Mouse (Mus musculus) hindbrain, postnatal 0 days (tissue): ENCODE measurements around the gene Ccdc130. TPM values are rescaled to one million over a fixed set of nuclear protein-coding genes. Genes with fewer than 3 reads are reported as not detected.
A peak's percentile ranks its signal among the peaks of the same experiment; 100 is the strongest.

Experiments
- ATAC-seq: fragments of 200-750 bp; cut with Nextera tagmentation; 2 replicates; pipeline ENCODE4 v1.8.0; 2017; ENCODE audit warnings: mild to moderate bottlenecking, moderate TSS enrichment, moderate library complexity
- DNase-seq: peaks from one replicate; pipeline ENCODE4 v3.0.0-alpha.2; 2015; ENCODE audit warnings: low spot score
- H3K27ac ChIP-seq: fragments of 300-500 bp; sonication (generic); 2 replicates; pipeline ENCODE4 v1.5.1; 2014; ENCODE audit warnings: mild to moderate bottlenecking
- H3K27me3 ChIP-seq: fragments of 300-500 bp; sonication (generic); 2 replicates; pipeline ENCODE4 v1.6.1; 2014; ENCODE audit warnings: low read length, mixed read lengths; ENCODE audit not compliant: insufficient read depth
- H3K36me3 ChIP-seq: fragments of 300-500 bp; sonication (generic); 2 replicates; pipeline ENCODE4 v1.6.1; 2014; ENCODE audit warnings: low read length, mixed read lengths; ENCODE audit not compliant: insufficient read depth
- H3K4me1 ChIP-seq: fragments of 300-500 bp; sonication (generic); 2 replicates; pipeline ENCODE4 v1.6.1; 2014; ENCODE audit warnings: antibody characterized with exemption, low read length, mixed read lengths; ENCODE audit not compliant: insufficient read depth
- H3K4me2 ChIP-seq: fragments of 300-500 bp; sonication (generic); 2 replicates; pipeline ENCODE4 v1.6.1; 2014; ENCODE audit warnings: low read depth, mild to moderate bottlenecking, low read length, moderate library complexity, mixed read lengths
- H3K4me3 ChIP-seq: fragments of 300-500 bp; sonication (generic); 2 replicates; pipeline ENCODE4 v1.5.1; 2014; ENCODE audit warnings: low read length
- H3K9ac ChIP-seq: fragments of 300-500 bp; sonication (generic); replicated peaks from 2 replicates; pipeline ENCODE4 v1.6.1; 2014; ENCODE audit warnings: mild to moderate bottlenecking, low read length, moderate library complexity, mixed read lengths
- H3K9me3 ChIP-seq: fragments of 300-500 bp; sonication (generic); 2 replicates; pipeline ENCODE4 v1.6.1; 2016; ENCODE audit warnings: low read length, mixed read lengths
- CTCF ChIP-seq: IDR thresholded peaks from 2 replicates; pipeline ENCODE4 v1.5.1; 2016; ENCODE audit warnings: antibody characterized with exemption, control low read depth, low read depth
- WGBS: fragments of 180-500 bp; shearing (Covaris S2); extraction: QIAGEN DNeasy Blood & Tissue Kit; methylation state at CpG from one replicate; pipeline ENCODE4 v1.1.7; 2014; 5-methylcytosine and 5-hydroxymethylcytosine counted together
- microRNA counts: library from miRNA; unstranded; fragments of <30 nt; microRNA quantifications from one replicate; lab custom pipeline; 2015
- microRNA-seq, 2 experiments: library from miRNA; unstranded; fragments of <30 nt; microRNA quantifications; one replicate each; pipeline ENCODE4; 2016
- polyA plus RNA-seq: library from polyadenylated mRNA; unstranded; fragments of >200 nt; fragmentation: Nextera tagmentation; extraction: Ambion mirVana; gene quantifications from 2 replicates; pipeline ENCODE4 v1.2.1, GENCODE M21; 2015
- total RNA-seq: library from RNA; depleted of rRNA; stranded (reverse); fragments of >200 nt; gene quantifications from 2 replicates; pipeline ENCODE4 v1.2.3, GENCODE M21; 2014; rRNA removed

Ccdc130 gene
- total and polyA plus RNA-seq, 2 experiments from 2014 or later, result 7.5 to 12.9 TPM

DNA sequence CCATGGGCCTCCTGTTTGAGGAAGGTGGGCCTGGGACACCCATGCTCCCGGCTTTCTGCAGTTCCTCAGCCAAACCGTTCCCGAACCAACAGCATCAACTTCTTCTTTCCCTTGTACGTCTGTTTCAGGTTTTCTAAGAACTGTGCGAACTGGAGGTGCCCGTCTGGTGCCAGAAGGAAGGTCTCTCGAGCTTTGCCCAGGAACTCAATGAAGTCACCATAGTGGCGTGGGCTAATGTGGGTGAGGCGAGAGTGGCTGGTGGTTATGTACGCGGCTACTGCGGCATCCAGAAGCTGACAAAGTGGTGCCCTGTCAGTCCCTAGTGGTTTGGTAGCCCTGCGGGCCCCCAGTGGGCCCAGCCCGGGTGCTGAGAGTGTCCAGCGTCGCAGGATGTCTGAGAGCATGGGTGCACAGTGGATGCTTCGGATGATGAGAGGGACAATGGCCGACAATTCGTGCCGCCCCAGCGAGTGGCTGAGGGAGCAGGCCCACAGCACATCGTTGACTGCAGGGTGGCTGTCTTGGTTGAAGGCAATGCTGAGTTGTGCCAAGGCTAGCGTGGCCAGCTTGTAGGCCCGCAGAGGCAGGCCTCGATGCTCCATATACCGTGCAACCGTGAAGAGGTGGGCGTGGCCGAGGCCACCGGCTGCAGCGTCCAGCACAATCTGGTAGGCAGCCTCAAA lies 58.2 kb downstream of the Ccdc130 start:
- Histone ChIP-seq H3K4me1 (peaks cover 11% of the 10 kb centered on the region; the same call in 1 of the 2 replicates), H3K4me3 (no peak overlapping the region), H3K27ac (no peak overlapping the region), H3K9me3 (no peaks in the 10 kb centered on the region), H3K4me2 (no peak overlapping the region), H3K9ac (no peak overlapping the region), H3K27me3 (no peaks in the 10 kb centered on the region), H3K36me3 (peaks cover 61% of the 10 kb centered on the region)
- no peak for TF ChIP-seq CTCF
- ATAC-seq, result no peak
- DNase-seq, result no peak
- WGBS, result 88% methylated on average over 31 of the region's 31 CpGs

DNA sequence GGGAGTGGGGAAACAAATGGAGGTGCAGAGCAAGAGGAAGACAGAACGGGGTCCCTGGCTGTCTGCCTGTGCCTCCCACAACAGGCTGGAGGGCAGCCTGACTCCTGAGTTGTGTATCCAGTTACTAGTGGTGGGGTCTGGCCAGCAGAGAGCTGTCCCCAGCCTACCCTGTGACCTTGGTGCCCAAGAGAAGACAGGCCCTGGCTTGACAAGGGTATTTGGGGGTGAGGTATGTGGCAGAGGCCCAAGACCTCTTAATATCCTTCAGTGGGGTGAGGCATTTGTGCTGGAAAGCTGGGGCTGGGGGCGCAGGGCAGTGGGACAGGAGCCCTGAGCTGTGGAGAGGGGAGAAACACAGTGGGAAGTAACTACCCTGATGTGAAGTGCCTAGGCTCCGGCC lies 59.0 kb downstream of the Ccdc130 start:
- Histone ChIP-seq H3K27ac (no peak overlapping the region), H3K9me3 (no peaks in the 10 kb centered on the region), H3K9ac (no peak overlapping the region), H3K36me3 (peaks cover 53% of the 10 kb centered on the region), H3K27me3 (no peaks in the 10 kb centered on the region), H3K4me3 (no peak overlapping the region), H3K4me1 (peaks cover 11% of the 10 kb centered on the region; the same call in 1 of the 2 replicates), H3K4me2 (no peak overlapping the region)
- 84% methylated on average over 3 of the region's 3 CpGs for WGBS
- DNase-seq, result no peak
- TF ChIP-seq CTCF, result no peak
- no peak for ATAC-seq

DNA sequence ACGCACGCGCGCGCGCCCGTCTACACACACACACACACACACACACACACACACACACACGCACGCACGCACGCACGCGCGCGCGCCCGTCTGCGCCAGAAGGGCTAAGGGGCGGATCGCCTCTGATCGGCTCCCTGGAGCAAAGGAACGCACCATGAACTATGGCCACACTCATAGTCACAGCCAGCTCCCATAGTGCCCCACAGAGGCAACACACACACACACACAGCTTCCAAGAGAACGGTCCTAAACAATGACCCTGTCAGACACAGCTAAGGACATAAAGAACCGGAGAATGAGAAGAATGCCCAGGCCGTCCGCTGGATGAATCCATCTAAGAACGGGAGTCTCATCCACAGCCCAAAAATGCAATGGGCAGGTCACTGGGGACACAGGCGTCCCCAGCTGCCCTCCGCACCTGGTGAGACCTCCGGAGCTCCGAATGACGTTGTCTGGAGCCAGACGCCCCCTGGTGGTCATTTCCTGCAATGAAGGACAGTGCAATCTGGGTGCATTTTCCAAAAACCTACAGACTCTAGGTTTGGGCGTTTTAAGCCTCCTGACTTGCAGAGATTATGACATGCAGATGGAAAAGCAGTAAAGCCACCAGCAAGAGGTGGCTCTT lies 59.9 kb downstream of the Ccdc130 start:
- peak; percentile 95 for TF ChIP-seq CTCF
- WGBS, result 49% methylated on average over 34 of the region's 34 CpGs
- Histone ChIP-seq H3K27ac (no peak overlapping the region; the same call in 1 of the 2 replicates), H3K36me3 (peaks cover 45% of the 10 kb centered on the region), H3K4me3 (0 out of 2 replicates have a peak overlapping the region, but pooled peaks have one; percentile 11), H3K4me1 (peaks cover 11% of the 10 kb centered on the region; the same call in 1 of the 2 replicates), H3K9me3 (no peaks in the 10 kb centered on the region), H3K27me3 (no peaks in the 10 kb centered on the region), H3K4me2 (peak overlapping the region; percentile 38), H3K9ac (no peak overlapping the region)
- ATAC-seq, result peak; percentile 64
- peak; percentile 88 for DNase-seq

DNA sequence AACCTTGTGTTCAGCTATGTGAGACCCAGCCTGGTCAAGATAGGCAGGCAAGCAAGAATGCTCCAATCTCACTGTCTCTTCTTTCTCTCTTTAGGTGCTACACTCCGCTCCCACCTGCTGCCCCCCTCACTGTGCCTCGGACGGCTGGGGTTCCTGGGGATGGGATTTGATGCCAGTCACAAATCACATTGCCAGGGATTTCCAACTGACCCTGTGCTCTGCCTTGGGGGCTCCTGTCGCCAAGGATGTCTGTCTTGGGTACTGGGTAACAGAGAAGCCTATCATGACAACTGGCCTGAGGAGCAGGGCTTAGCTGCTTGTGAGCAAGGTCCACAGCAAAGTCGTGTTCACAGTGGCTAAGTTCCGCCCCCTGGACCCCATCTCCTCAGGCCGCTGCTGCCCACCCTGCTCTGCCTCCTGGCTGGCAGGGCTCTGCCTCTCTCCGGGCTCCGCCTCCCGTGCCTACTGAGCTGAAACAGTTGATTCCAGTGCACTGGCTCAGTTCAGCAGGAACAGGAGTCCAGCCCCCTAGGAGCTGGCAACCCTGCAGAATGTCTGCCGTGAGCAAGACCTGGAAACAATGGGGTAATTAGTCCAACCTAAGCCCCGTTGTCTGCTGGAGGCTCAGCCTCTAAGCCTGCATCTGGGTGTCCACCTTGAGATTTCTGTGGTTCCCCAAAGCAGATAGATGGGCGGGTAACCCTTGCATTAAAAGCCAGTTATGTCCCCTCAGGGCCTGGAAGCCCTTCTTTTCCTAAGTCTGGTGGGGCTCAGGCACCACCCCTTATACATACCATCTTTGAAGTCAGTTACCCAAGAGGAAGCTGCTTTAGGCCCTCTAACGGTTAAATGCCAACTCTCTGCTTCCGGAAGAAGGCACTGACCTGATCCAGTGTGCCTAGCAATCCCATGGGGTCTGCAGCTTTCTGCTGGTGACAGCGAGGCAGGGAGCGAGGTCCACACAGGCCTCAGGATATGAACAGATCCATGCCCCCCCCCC lies 61.5 kb downstream of the Ccdc130 start:
- Histone ChIP-seq H3K9me3 (no peaks in the 10 kb centered on the region), H3K4me2 (no peak overlapping the region), H3K27me3 (no peaks in the 10 kb centered on the region), H3K36me3 (peaks cover 32% of the 10 kb centered on the region), H3K9ac (no peak overlapping the region; the same call in 1 of the 2 replicates), H3K4me3 (no peak overlapping the region), H3K4me1 (peaks cover 11% of the 10 kb centered on the region; the same call in 1 of the 2 replicates), H3K27ac (peak overlapping the region; percentile 48)
- DNase-seq (peak; percentile 43), ATAC-seq (no peak)
- WGBS, result 29% methylated on average over 17 of the region's 17 CpGs
- TF ChIP-seq CTCF, result no peak

DNA sequence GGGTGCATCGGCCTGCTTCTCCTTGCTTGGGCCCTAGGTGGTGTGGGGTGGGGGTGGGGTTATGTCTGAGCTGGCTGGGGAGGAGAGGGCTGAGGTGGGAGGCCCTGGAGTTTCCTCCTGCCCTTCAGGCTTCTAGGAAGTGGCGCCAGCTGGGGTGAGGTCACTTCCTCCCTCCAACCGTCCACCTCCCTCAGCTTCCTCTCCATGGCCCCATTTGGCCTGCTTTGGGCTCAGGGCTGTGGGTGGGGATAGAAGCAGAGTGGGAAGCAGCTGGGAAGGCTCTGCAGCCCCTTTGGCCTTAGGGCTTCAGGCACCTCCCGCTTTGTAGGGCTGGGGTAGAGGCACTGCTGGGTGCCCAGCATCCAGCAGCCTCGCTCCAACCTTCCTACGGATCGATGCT lies 62.4 kb downstream of the Ccdc130 start:
- Histone ChIP-seq H3K4me1 (peaks cover 11% of the 10 kb centered on the region; the same call in 1 of the 2 replicates), H3K36me3 (peaks cover 24% of the 10 kb centered on the region), H3K4me2 (no peak overlapping the region), H3K9ac (no peak overlapping the region), H3K9me3 (no peaks in the 10 kb centered on the region), H3K4me3 (no peak overlapping the region), H3K27ac (peak overlapping the region; percentile 48; the same call in 1 of the 2 replicates), H3K27me3 (no peaks in the 10 kb centered on the region)
- no peak for TF ChIP-seq CTCF
- ATAC-seq (no peak), DNase-seq (peak; percentile 19)
- WGBS, result 57% methylated on average over 7 of the region's 7 CpGs

MicroRNA genes within 50 kb of the gene (microRNA counts, 519-probe panel; counts per million panel counts)
- microRNA mmu-miR-23a (lab: Ali Mortazavi, UCI), result 4,265 counts per million, percentile 75 among the panel's probes with 10 or more counts
- microRNA mmu-miR-27a (lab: Ali Mortazavi, UCI), result 4,288 counts per million, percentile 75 among the panel's probes with 10 or more counts

Small RNA genes within 50 kb of the gene (microRNA-seq; reads per million reads assigned to microRNA genes)
- gene Mir23a, result 7,586 to 9,739 reads per million in 2 experiments
- 0 reads per million in 2 experiments for gene Mir24-2
- 168 to 258 reads per million in 2 experiments for gene Mir27a
- gene Mir3074-2, result 0 reads per million in 2 experiments

Other genes with a start within 250 kb of the Ccdc130 start
- gene Palm3, start 248.9 kb downstream of the Ccdc130 start, total RNA-seq, result 4.5 and 9.6 TPM in 2 replicates
- 8.2 and 8.8 TPM in 2 replicates for gene Palm3, start 248.9 kb downstream of the Ccdc130 start, polyA plus RNA-seq
- 0.29 and 0.47 TPM in 2 replicates for gene Il27ra, start 227.8 kb downstream of the Ccdc130 start, total RNA-seq
- 0.29 and 0.62 TPM in 2 replicates for gene Il27ra, start 227.8 kb downstream of the Ccdc130 start, polyA plus RNA-seq
- 9.0 and 18.8 TPM in 2 replicates for gene Rln3, start 225.4 kb downstream of the Ccdc130 start, total RNA-seq
- gene Rln3, start 225.4 kb downstream of the Ccdc130 start, polyA plus RNA-seq, result 6.1 and 6.6 TPM in 2 replicates
- gene Gm10643, start 205.2 kb downstream of the Ccdc130 start, total RNA-seq, result 0.25 and 3.0 TPM in 2 replicates
- 1.6 and 2.4 TPM in 2 replicates for gene Gm10643, start 205.2 kb downstream of the Ccdc130 start, polyA plus RNA-seq
- 29.0 and 30.0 TPM in 2 replicates for gene Rfx1, start 203.5 kb downstream of the Ccdc130 start, total RNA-seq
- 6.0 and 6.2 TPM in 2 replicates for gene Rfx1, start 203.5 kb downstream of the Ccdc130 start, polyA plus RNA-seq
- gene Dcaf15, start 165.6 kb downstream of the Ccdc130 start, total RNA-seq, result 77.0 and 77.6 TPM in 2 replicates
- 18.4 and 18.5 TPM in 2 replicates for gene Dcaf15, start 165.6 kb downstream of the Ccdc130 start, polyA plus RNA-seq
- gene Podnl1, start 144.4 kb downstream of the Ccdc130 start, total RNA-seq, result 0.72 TPM in 1 of 2 replicates, not detected in the other
- gene Podnl1, start 144.4 kb downstream of the Ccdc130 start, polyA plus RNA-seq, result 0.41 and 0.68 TPM in 2 replicates
- gene Cc2d1a, start 122.4 kb downstream of the Ccdc130 start, total RNA-seq, result 66.2 and 75.1 TPM in 2 replicates
- gene Cc2d1a, start 122.4 kb downstream of the Ccdc130 start, polyA plus RNA-seq, result 47.1 and 49.6 TPM in 2 replicates
- gene 4930432K21Rik, start 122.4 kb downstream of the Ccdc130 start, total RNA-seq, result 3.3 and 5.9 TPM in 2 replicates
- gene 4930432K21Rik, start 122.4 kb downstream of the Ccdc130 start, polyA plus RNA-seq, result 2.7 and 3.0 TPM in 2 replicates
- 2.3 and 3.2 TPM in 2 replicates for gene Nanos3, start 85.2 kb downstream of the Ccdc130 start, total RNA-seq
- 11.5 and 15.5 TPM in 2 replicates for gene Nanos3, start 85.2 kb downstream of the Ccdc130 start, polyA plus RNA-seq
- gene Zswim4, start 33.3 kb downstream of the Ccdc130 start, total RNA-seq, result 44.1 and 50.6 TPM in 2 replicates
- 11.0 and 11.3 TPM in 2 replicates for gene Zswim4, start 33.3 kb downstream of the Ccdc130 start, polyA plus RNA-seq
- gene D8Ertd738e, start 20.7 kb downstream of the Ccdc130 start, total RNA-seq, result 69.4 and 79.5 TPM in 2 replicates
- 318 and 325 TPM in 2 replicates for gene D8Ertd738e, start 20.7 kb downstream of the Ccdc130 start, polyA plus RNA-seq
- 46.1 and 71.6 TPM in 2 replicates for gene Mri1, start 13.1 kb downstream of the Ccdc130 start, total RNA-seq
- 41.6 and 44.7 TPM in 2 replicates for gene Mri1, start 13.1 kb downstream of the Ccdc130 start, polyA plus RNA-seq
- 59.5 and 70.5 TPM in 2 replicates for gene Cacna1a, start 118.1 kb upstream of the Ccdc130 start, total RNA-seq
- 16.5 and 17.4 TPM in 2 replicates for gene Cacna1a, start 118.1 kb upstream of the Ccdc130 start, polyA plus RNA-seq